In genomic region chr4:136602018-136602554, GRCm38 (mm10) we compare ENCODE assay signal across 8 mouse cellular contexts. TPM values are rescaled to one million over a fixed set of nuclear protein-coding genes. Genes with fewer than 3 reads are reported as not detected.
DNase-seq lines count a peak whose midpoint lies in the region; ATAC-seq lines count a peak whose summit lies in the region.

No protein-coding gene starts in this region.

- peak overlapping the region; percentile 99 for H3K9ac ChIP-seq in forebrain, embryonic 13.5 days
- peak overlapping the region; percentile 100 for H3K9ac ChIP-seq in hindbrain, embryonic 12.5 days
- H3K9ac ChIP-seq in midbrain, embryonic 11.5 days (ENCODE audit: low read length): peak overlapping the region; percentile 99

- H3K9me3 ChIP-seq in forebrain, embryonic 13.5 days (replicated peaks): no peaks in the 10 kb centered on the region
- no peaks in the 10 kb centered on the region for H3K9me3 ChIP-seq in hindbrain, embryonic 12.5 days (replicated peaks)
- H3K9me3 ChIP-seq in midbrain, embryonic 11.5 days (ENCODE audit: control insufficient read depth, low read length): no peaks in the 10 kb centered on the region; the same call in 1 of the 2 replicates

- H3K4me1 ChIP-seq in forebrain, embryonic 13.5 days: peaks cover 20% of the 10 kb centered on the region
- peaks cover 18% of the 10 kb centered on the region for H3K4me1 ChIP-seq in hindbrain, embryonic 12.5 days
- peaks cover 9% of the 10 kb centered on the region for H3K4me1 ChIP-seq in midbrain, embryonic 11.5 days (ENCODE audit: control insufficient read depth, insufficient read depth, low read length)

- no peaks in the 10 kb centered on the region for H3K27me3 ChIP-seq in forebrain, embryonic 13.5 days
- no peaks in the 10 kb centered on the region for H3K27me3 ChIP-seq in hindbrain, embryonic 12.5 days
- H3K27me3 ChIP-seq in midbrain, embryonic 11.5 days (ENCODE audit: control insufficient read depth, insufficient read depth, low read length): no peaks in the 10 kb centered on the region

- H3K4me2 ChIP-seq in forebrain, embryonic 13.5 days: peak overlapping the region; percentile 75
- H3K4me2 ChIP-seq in hindbrain, embryonic 12.5 days (replicated peaks): peak overlapping the region; percentile 67
- H3K4me2 ChIP-seq in midbrain, embryonic 11.5 days: peak overlapping the region; percentile 55

- peak; percentile 67 for ATAC-seq in forebrain, embryonic 13.5 days
- ATAC-seq in hindbrain, embryonic 12.5 days (ENCODE audit: low FRiP score): peak; percentile 72
- peak; percentile 65 for ATAC-seq in midbrain, embryonic 11.5 days (ENCODE audit: low FRiP score)

- peak; percentile 16 for DNase-seq in layer of hippocampus, adult 11-12 months (ENCODE audit: low spot score)
- no peak for DNase-seq in layer of hippocampus, adult 9-11 months
- peak; percentile 48 for DNase-seq in c-Kit-positive CD71-positive TER-119-positive erythroid progenitor cells, embryonic 14.5 days (ENCODE audit: low spot score)
- DNase-seq in left cerebral cortex, postnatal 4 days: peak; percentile 38
- peak; percentile 97 for DNase-seq in midbrain, embryonic 11.5 days (ENCODE audit: low spot score, missing footprints)
- DNase-seq in spleen, postnatal 4 days (ENCODE audit: low spot score in 2 of 2): peak; percentile 52 to 79

- intact Hi-C loops in left cerebral cortex, postnatal 4 days (cut with DNase I): no loop called here

- peak overlapping the region; percentile 98 for H3K27ac ChIP-seq in forebrain, embryonic 13.5 days
- H3K27ac ChIP-seq in hindbrain, embryonic 12.5 days: peak overlapping the region; percentile 98
- peak overlapping the region; percentile 79 for H3K27ac ChIP-seq in midbrain, embryonic 11.5 days (ENCODE audit: low read depth, low read length)

- 0% methylated on average over 41 of the region's 68 CpGs for WGBS in forebrain, embryonic 13.5 days
- 1% methylated on average over 59 of the region's 68 CpGs for WGBS in hindbrain, embryonic 12.5 days
- WGBS in midbrain, embryonic 11.5 days: under 1% methylated on average over 66 of the region's 68 CpGs

- no peaks in the 10 kb centered on the region for H3K36me3 ChIP-seq in forebrain, embryonic 13.5 days (ENCODE audit: poor library complexity, severe bottlenecking)
- no peaks in the 10 kb centered on the region for H3K36me3 ChIP-seq in hindbrain, embryonic 12.5 days
- no peaks in the 10 kb centered on the region for H3K36me3 ChIP-seq in midbrain, embryonic 11.5 days (ENCODE audit: control insufficient read depth, insufficient read depth, low read length)

- H3K4me3 ChIP-seq in forebrain, embryonic 13.5 days: peak overlapping the region; percentile 92
- H3K4me3 ChIP-seq in hindbrain, embryonic 12.5 days: peak overlapping the region; percentile 92
- H3K4me3 ChIP-seq in midbrain, embryonic 11.5 days (ENCODE audit: low read depth, low read length): peak overlapping the region; percentile 99

RNA-seq across cellular contexts. Expression of gene Kdm1a, which starts 0.4 kb away (rescaled TPM):
- 83.3 and 88.3 TPM in 2 replicates for polyA plus RNA-seq in forebrain, embryonic 13.5 days (2015; fragmentation: Nextera tagmentation; extraction: Ambion mirVana)
- polyA plus RNA-seq in hindbrain, embryonic 12.5 days (2016; fragmentation: Nextera tagmentation; extraction: Ambion mirVana): 118 and 122 TPM in 2 replicates
- total RNA-seq in left cerebral cortex, postnatal 4 days (2021): 100 to 1,000 TPM; 194 to 205 TPM
- 89.6 and 92.3 TPM in 2 replicates for polyA plus RNA-seq in midbrain, embryonic 11.5 days (2014; fragmentation: Nextera tagmentation; extraction: Ambion mirVana)

RNA-seq across cellular contexts. Expression of gene Tex46, which starts 8.2 kb away (rescaled TPM):
- polyA plus RNA-seq in forebrain, embryonic 13.5 days (2015; fragmentation: Nextera tagmentation; extraction: Ambion mirVana): not detected in 2 replicates
- polyA plus RNA-seq in hindbrain, embryonic 12.5 days (2016; fragmentation: Nextera tagmentation; extraction: Ambion mirVana): not detected in 2 replicates
- not detected for total RNA-seq in left cerebral cortex, postnatal 4 days (2021)
- polyA plus RNA-seq in midbrain, embryonic 11.5 days (2014; fragmentation: Nextera tagmentation; extraction: Ambion mirVana): not detected in 2 replicates

RNA-seq across cellular contexts. Expression of gene Lactbl1, which starts 20.3 kb away (rescaled TPM):
- polyA plus RNA-seq in forebrain, embryonic 13.5 days (2015; fragmentation: Nextera tagmentation; extraction: Ambion mirVana): not detected in 2 replicates
- polyA plus RNA-seq in hindbrain, embryonic 12.5 days (2016; fragmentation: Nextera tagmentation; extraction: Ambion mirVana): 0.06 TPM in 1 of 2 replicates, not detected in the other
- total RNA-seq in left cerebral cortex, postnatal 4 days (2021): under 1 TPM in 1 of 2 experiments, not detected in 1; 0.12 TPM
- polyA plus RNA-seq in midbrain, embryonic 11.5 days (2014; fragmentation: Nextera tagmentation; extraction: Ambion mirVana): 0.06 TPM in 1 of 2 replicates, not detected in the other
